Mouse (Mus musculus) cortical plate, adult 2 months (tissue): Measurements from ENCODE around the gene Slit3. TPM values are rescaled to one million over a fixed set of nuclear protein-coding genes. Genes with fewer than 3 reads are reported as not detected.

Experiments
- H3K27ac ChIP-seq: fragments of 200-500 bp; 2 replicates; pipeline ENCODE4 v1.5.1; 2012; ENCODE audit warnings: low read length, control low read depth, inconsistent platforms; ENCODE audit not compliant: insufficient read depth
- H3K4me1 ChIP-seq: fragments of 200-500 bp; 2 replicates; pipeline ENCODE4 v1.6.1; 2011; ENCODE audit warnings: low read length; ENCODE audit not compliant: control insufficient read depth, insufficient read depth
- H3K4me3 ChIP-seq: fragments of 200-500 bp; 2 replicates; pipeline ENCODE4 v1.5.1; 2011; ENCODE audit warnings: mild to moderate bottlenecking, low read length, control low read depth; ENCODE audit not compliant: insufficient read depth
- CTCF ChIP-seq: fragments of 200-500 bp; IDR thresholded peaks from 2 replicates; pipeline ENCODE4 v1.5.1; 2011; ENCODE audit warnings: mild to moderate bottlenecking, control low read depth, low read length; ENCODE audit not compliant: insufficient read depth; ENCODE audit errors: extremely low read depth
- POLR2A ChIP-seq: fragments of 200-500 bp; IDR thresholded peaks from 2 replicates; pipeline ENCODE4 v1.6.1; 2011; ENCODE audit warnings: mild to moderate bottlenecking, low read length, control low read depth; ENCODE audit not compliant: insufficient read depth; ENCODE audit errors: extremely low read depth
- polyA plus RNA-seq: library from polyadenylated mRNA; depleted of rRNA; stranded (reverse); fragments of >200 nt; gene quantifications from 2 replicates; pipeline ENCODE4 v1.2.3, GENCODE M21; 2012

The Slit3 gene
- polyA plus RNA-seq, 1 experiment, result 15.8 TPM

- H3K4me1 ChIP-seq, result peaks cover 8% of the 10 kb centered on the region
- no peak for TF ChIP-seq CTCF
- TF ChIP-seq POLR2A, result no peak
- no peak overlapping the region for H3K4me3 ChIP-seq
- H3K27ac ChIP-seq, result no peak overlapping the region
Observed at GRCm38 (mm10) chr11:35306922-35307321, 185.9 kb downstream of the Slit3 start.

DNA sequence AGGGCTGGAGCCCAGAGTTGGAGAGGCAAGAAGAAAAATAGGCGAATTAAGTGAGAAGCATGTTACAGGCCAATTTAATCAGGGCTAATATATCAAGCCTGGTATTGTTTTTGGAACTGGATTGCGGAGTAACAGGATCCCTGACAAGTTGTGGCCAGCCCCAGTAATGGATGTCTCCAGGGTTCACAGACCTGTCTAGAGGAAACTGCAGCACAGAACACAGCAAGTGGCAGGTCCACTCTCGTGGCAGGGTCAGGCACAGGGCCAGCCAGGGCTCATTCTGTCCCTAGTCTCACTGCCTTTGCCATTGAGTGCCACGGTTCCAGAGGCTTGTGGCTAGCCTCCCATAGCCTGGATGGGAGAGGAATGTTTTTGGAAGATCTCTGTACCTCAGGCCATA, 187.0 kb downstream of the Slit3 start:
- Histone ChIP-seq H3K4me1 (peaks cover 8% of the 10 kb centered on the region), H3K4me3 (no peak overlapping the region)
- no peak for TF ChIP-seq POLR2A
- no peak for TF ChIP-seq CTCF

DNA sequence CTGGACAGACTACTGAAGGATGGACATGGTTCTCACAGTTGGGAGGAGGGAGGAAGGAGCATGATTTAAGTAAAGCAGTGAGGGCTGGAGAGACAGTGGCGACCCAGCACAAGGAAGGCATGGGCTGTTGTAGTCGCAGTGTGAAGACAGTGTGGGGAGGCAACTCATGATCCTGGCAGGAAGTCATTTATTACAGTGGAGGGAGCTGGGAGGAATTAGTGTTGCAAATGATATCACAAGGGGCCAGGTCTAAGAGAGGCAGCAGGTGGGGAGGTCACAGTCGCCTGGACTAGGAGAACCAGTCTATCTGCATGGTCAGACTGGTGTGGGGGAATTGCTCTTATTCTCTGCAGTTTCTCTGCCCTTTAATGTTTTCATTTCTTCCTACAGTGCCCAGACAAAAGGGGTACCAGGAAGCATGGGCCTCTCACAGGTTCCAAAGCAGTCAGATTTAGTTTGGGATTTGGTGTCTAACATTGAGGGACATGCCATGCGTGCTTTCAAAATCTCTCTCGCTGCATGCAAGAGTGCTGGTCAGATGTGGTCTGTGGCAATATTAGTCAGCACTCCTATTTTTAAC, 194.5 kb downstream of the Slit3 start:
- no peak overlapping the region for H3K4me3 ChIP-seq
- TF ChIP-seq POLR2A (no peak), CTCF (no peak)
- no peaks in the 10 kb centered on the region for H3K4me1 ChIP-seq
- no peak overlapping the region for H3K27ac ChIP-seq

More for the DNA sequence above, 187.0 kb downstream of the Slit3 start:
- no peak overlapping the region for H3K27ac ChIP-seq

GRCm38 (mm10) chr11:35317221-35317620, 196.2 kb downstream of the Slit3 start:
- Histone ChIP-seq H3K4me3 (no peak overlapping the region), H3K4me1 (no peaks in the 10 kb centered on the region), H3K27ac (no peak overlapping the region)
- TF ChIP-seq POLR2A, result no peak
- no peak for TF ChIP-seq CTCF

DNA sequence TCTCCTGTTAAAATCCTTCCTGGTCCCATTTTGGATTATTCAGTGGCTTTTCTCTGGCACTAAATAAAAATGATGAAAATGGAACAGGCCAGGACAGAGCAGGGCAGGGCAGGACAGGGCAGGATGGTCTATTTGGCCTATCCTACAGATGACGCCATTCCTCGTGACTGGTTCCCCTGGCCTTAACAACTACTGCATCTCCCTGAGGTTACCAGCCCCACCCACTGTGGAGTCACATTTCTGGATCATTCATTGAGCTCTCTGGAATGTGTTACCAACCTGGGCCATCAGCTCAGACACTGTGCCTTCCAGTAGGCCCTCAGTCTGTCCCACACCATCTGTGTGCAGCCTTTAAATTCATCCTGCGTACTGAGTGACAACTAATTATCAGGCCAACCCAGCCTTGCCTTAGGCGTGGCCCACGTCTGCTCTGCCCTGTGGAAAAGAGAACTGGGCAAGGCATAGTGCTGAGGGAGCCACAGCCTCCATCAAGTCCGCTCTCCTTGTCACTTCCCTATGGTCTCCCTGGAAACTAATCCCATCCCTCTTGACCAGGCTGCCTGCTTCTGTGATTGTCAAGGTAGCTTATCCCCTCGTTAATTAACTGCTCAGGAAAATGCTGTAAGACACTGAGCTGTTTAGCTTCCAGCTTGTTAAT, 196.9 kb downstream of the Slit3 start:
- no peaks in the 10 kb centered on the region for H3K4me1 ChIP-seq
- TF ChIP-seq CTCF, result no peak
- no peak for TF ChIP-seq POLR2A
- no peak overlapping the region for H3K4me3 ChIP-seq
- H3K27ac ChIP-seq, result no peak overlapping the region

GRCm38 (mm10) chr11:35318433-35319020, 197.5 kb downstream of the Slit3 start:
- Histone ChIP-seq H3K27ac (no peak overlapping the region), H3K4me1 (no peaks in the 10 kb centered on the region), H3K4me3 (no peak overlapping the region)
- TF ChIP-seq POLR2A, result no peak
- no peak for TF ChIP-seq CTCF

DNA sequence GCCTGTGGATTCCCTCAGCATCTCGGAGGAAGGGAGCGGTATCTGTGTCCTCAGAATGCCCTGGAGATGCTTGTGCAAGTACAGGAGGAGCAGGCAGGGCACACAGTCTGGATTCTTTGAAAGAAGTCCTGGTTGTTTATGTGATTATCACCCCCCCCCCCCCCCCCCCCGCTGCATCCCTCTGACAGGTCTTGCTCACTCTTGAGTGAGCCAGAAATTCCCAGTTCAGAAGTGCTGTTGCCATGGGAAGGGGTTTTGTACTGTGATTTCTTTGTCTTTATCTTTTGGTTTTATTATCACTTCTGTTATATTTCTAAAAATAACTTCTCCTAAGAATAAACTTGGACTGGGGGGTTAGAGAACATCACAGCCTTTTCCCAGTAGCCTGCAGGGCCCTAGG, 199.5 kb downstream of the Slit3 start:
- Histone ChIP-seq H3K4me1 (no peaks in the 10 kb centered on the region), H3K4me3 (no peak overlapping the region), H3K27ac (no peak overlapping the region)
- TF ChIP-seq POLR2A, result no peak

DNA sequence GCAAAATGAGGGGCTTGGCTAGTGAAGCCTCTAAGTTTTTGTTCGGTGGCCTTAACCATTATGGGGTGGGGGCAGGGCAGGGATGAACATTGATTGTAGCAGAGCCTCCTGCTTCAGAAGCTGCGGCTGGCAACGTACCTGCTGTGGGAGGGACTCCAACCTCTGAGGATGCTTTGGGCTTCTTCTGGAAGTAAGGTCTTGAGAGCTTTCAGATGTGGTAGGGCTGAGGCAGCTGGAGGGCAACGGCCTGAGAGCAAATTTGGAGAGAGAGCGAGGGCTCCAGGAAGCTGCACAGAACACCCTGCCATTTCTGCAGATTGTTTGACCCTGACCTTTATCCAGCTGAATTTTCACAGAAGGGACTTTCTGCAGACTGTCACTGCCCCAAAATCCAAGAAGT, 203.4 kb downstream of the Slit3 start:
- no peaks in the 10 kb centered on the region for H3K4me1 ChIP-seq
- H3K27ac ChIP-seq, result no peak overlapping the region
- H3K4me3 ChIP-seq, result no peak overlapping the region
- no peak for TF ChIP-seq CTCF
- TF ChIP-seq POLR2A, result no peak

GRCm38 (mm10) chr11:35325131-35325995, 204.3 kb downstream of the Slit3 start:
- Histone ChIP-seq H3K4me1 (no peaks in the 10 kb centered on the region), H3K27ac (no peak overlapping the region), H3K4me3 (no peak overlapping the region)
- no peak for TF ChIP-seq CTCF
- TF ChIP-seq POLR2A, result no peak
